Mouse (Mus musculus) liver, embryonic 14.5 days (tissue): ENCODE data around the gene Snx8. TPM values are rescaled to one million over a fixed set of nuclear protein-coding genes. Genes with fewer than 3 reads are reported as not detected.
A peak's percentile ranks its signal among the peaks of the same experiment; 100 is the strongest.

Source experiments
- ATAC-seq: fragments of 200-750 bp; cut with Nextera tagmentation; 2 replicates; pipeline ENCODE4 v1.8.0; 2017; ENCODE audit warnings: moderate number of reproducible peaks, mild to moderate bottlenecking, moderate library complexity; ENCODE audit not compliant: insufficient read depth
- DNase-seq, 3 experiments: peaks; one replicate each; pipeline ENCODE4 v3.0.0-alpha.2; 2012 to 2013; ENCODE audit warnings: low read depth in 3 of 3, low spot score in 3 of 3
- H3K27ac ChIP-seq: fragments of 300-500 bp; sonication (generic); 2 replicates; pipeline ENCODE4 v1.5.1; 2014; ENCODE audit warnings: moderate library complexity, mild to moderate bottlenecking, control low read depth, inconsistent platforms
- H3K27me3 ChIP-seq: fragments of 300-500 bp; sonication (generic); 2 replicates; pipeline ENCODE4 v1.6.1; 2014; ENCODE audit warnings: mild to moderate bottlenecking, low read length, moderate library complexity; ENCODE audit not compliant: control insufficient read depth, insufficient read depth
- H3K36me3 ChIP-seq: fragments of 300-500 bp; sonication (generic); replicated peaks from 2 replicates; pipeline ENCODE4 v1.6.1; 2014; ENCODE audit warnings: low read depth; ENCODE audit not compliant: control insufficient read depth, insufficient read depth
- H3K4me1 ChIP-seq, 2 experiments: fragments of 200-500 bp in 1 of 2; fragments of 300-500 bp in 1 of 2; sonication (generic) in 1 of 2; replicated peaks; 2 replicates each; pipeline ENCODE4 v1.6.1; 2012 to 2014; ENCODE audit warnings: antibody characterized with exemption in 1 of 2, inconsistent platforms in 1 of 2, low read length in 1 of 2; ENCODE audit not compliant: control insufficient read depth in 2 of 2, insufficient read depth in 2 of 2
- H3K4me2 ChIP-seq: fragments of 300-500 bp; sonication (generic); 2 replicates; pipeline ENCODE4 v1.6.1; 2014; ENCODE audit warnings: low read depth, mild to moderate bottlenecking, control low read depth, moderate library complexity
- H3K4me3 ChIP-seq, 2 experiments: fragments of 200-500 bp in 1 of 2; fragments of 300-500 bp in 1 of 2; sonication (generic) in 1 of 2; 2 replicates each; pipeline ENCODE4 v1.5.1; 2012 to 2014; ENCODE audit warnings: low read depth in 2 of 2, low read length in 2 of 2, mild to moderate bottlenecking in 2 of 2, control low read depth in 1 of 2, inconsistent platforms in 1 of 2, moderate library complexity in 1 of 2; ENCODE audit not compliant: insufficient read depth in 1 of 2
- H3K9ac ChIP-seq: fragments of 300-500 bp; sonication (generic); replicated peaks from 2 replicates; pipeline ENCODE4 v1.6.1; 2014; ENCODE audit warnings: mild to moderate bottlenecking, control low read depth, moderate library complexity
- H3K9me3 ChIP-seq: fragments of 300-500 bp; sonication (generic); 2 replicates; pipeline ENCODE4 v1.6.1; 2016; ENCODE audit warnings: low read length, mixed read lengths; ENCODE audit not compliant: control insufficient read depth
- CTCF ChIP-seq: IDR thresholded peaks from 2 replicates; pipeline ENCODE4 v1.5.1; 2016; ENCODE audit warnings: antibody characterized with exemption, low read depth, control low read depth
- EP300 ChIP-seq: IDR thresholded peaks from 2 replicates; pipeline ENCODE4 v1.6.1; 2016; ENCODE audit warnings: antibody characterized with exemption, low read depth
- WGBS: fragments of 180-500 bp; shearing (Covaris S2); extraction: QIAGEN DNeasy Blood & Tissue Kit; methylation state at CpG from one replicate; pipeline ENCODE4 v1.1.7; 2014; ENCODE audit not compliant: insufficient replicate concordance; 5-methylcytosine and 5-hydroxymethylcytosine counted together
- microRNA-seq: library from miRNA; unstranded; fragments of <30 nt; microRNA quantifications from one replicate; pipeline ENCODE4, GENCODE M21; 2016
- polyA plus RNA-seq, 2 experiments: library from polyadenylated mRNA; depleted of rRNA in 1 of 2; stranded (reverse) in 1 of 2; unstranded in 1 of 2; fragments of >200 nt; fragmentation: Nextera tagmentation in 1 of 2; extraction: Ambion mirVana in 1 of 2; gene quantifications; 2 replicates each; pipeline versions ENCODE4 v1.2.1 to v1.2.3; 2012 to 2014

The Snx8 gene
- polyA plus RNA-seq, 2 experiments = 4.1 to 6.6 TPM

GRCm38 (mm10) chr5:140306016-140306415 lies 83.0 kb downstream of the Snx8 start:
- Histone ChIP-seq H3K27me3 (no peaks in the 10 kb centered on the region), H3K4me3 (no peak overlapping the region), H3K27ac (no peak overlapping the region), H3K4me2 (no peak overlapping the region), H3K4me1 (no peaks in the 10 kb centered on the region), H3K36me3 (peaks cover 43% of the 10 kb centered on the region), H3K9me3 (no peaks in the 10 kb centered on the region), H3K9ac (no peak overlapping the region)
- DNase-seq (no peak), ATAC-seq (no peak)
- 0 out of 2 replicates have a peak, but pooled peaks have one; percentile 19 for TF ChIP-seq CTCF
- no peak for TF ChIP-seq EP300
- WGBS = 86% methylated on average over 8 of the region's 8 CpGs

GRCm38 (mm10) chr5:140298291-140298690 lies 90.8 kb downstream of the Snx8 start:
- TF ChIP-seq EP300 = no peak
- no peak for TF ChIP-seq CTCF
- ATAC-seq (no peak), DNase-seq (no peak)
- 75% methylated on average over 4 of the region's 4 CpGs for WGBS
- H3K36me3 ChIP-seq = peaks cover 39% of the 10 kb centered on the region
- H3K9me3 ChIP-seq = no peaks in the 10 kb centered on the region
- no peak overlapping the region for H3K9ac ChIP-seq
- no peak overlapping the region for H3K4me2 ChIP-seq
- no peak overlapping the region for H3K27ac ChIP-seq
- no peaks in the 10 kb centered on the region for H3K4me1 ChIP-seq
- no peaks in the 10 kb centered on the region for H3K27me3 ChIP-seq
- H3K4me3 ChIP-seq = no peak overlapping the region

- no peak for TF ChIP-seq EP300
- TF ChIP-seq CTCF = peak; percentile 77
- no peak overlapping the region for H3K27ac ChIP-seq
- no peaks in the 10 kb centered on the region for H3K27me3 ChIP-seq
- H3K9me3 ChIP-seq = no peaks in the 10 kb centered on the region
- no peak overlapping the region for H3K4me2 ChIP-seq
- WGBS = 90% methylated on average over 1 of the region's 1 CpGs
- ATAC-seq = no peak
- H3K36me3 ChIP-seq = peaks cover 17% of the 10 kb centered on the region
- no peak overlapping the region for H3K4me3 ChIP-seq
- no peak overlapping the region for H3K9ac ChIP-seq
- DNase-seq = peak; percentile 14 to 20 (median 15)
- H3K4me1 ChIP-seq = no peaks in the 10 kb centered on the region
These were observed 96.9 kb downstream of the Snx8 start for GRCm38 (mm10) chr5:140292152-140292551.

Small RNA genes within 50 kb of the gene (microRNA-seq; reads per million reads assigned to microRNA genes)
- gene Mir7038 = not detected

Other genes starting within 250 kb of the Snx8 start
- gene Mad1l1, start 67.7 kb downstream of the Snx8 start, polyA plus RNA-seq (2012; rRNA removed) = 15.5 TPM in 2 replicates
- 16.9 TPM in 2 replicates for gene Mad1l1, start 67.7 kb downstream of the Snx8 start, polyA plus RNA-seq (2014; fragmentation: Nextera tagmentation; extraction: Ambion mirVana)
- 12.8 and 18.4 TPM in 2 replicates for gene Nudt1, start 67.6 kb downstream of the Snx8 start, polyA plus RNA-seq (2012; rRNA removed)
- gene Nudt1, start 67.6 kb downstream of the Snx8 start, polyA plus RNA-seq (2014; fragmentation: Nextera tagmentation; extraction: Ambion mirVana) = 23.2 and 26.3 TPM in 2 replicates
- gene Mrm2, start 57.4 kb downstream of the Snx8 start, polyA plus RNA-seq (2012; rRNA removed) = 5.0 and 6.6 TPM in 2 replicates
- 9.5 and 10.7 TPM in 2 replicates for gene Mrm2, start 57.4 kb downstream of the Snx8 start, polyA plus RNA-seq (2014; fragmentation: Nextera tagmentation; extraction: Ambion mirVana)
- 50.9 and 86.8 TPM in 2 replicates for gene Eif3b, start 30.1 kb upstream of the Snx8 start, polyA plus RNA-seq (2012; rRNA removed)
- gene Eif3b, start 30.1 kb upstream of the Snx8 start, polyA plus RNA-seq (2014; fragmentation: Nextera tagmentation; extraction: Ambion mirVana) = 85.2 and 99.6 TPM in 2 replicates
- 0.01 TPM in 1 of 2 replicates, not detected in the other for gene Gm4869, start 56.4 kb upstream of the Snx8 start, polyA plus RNA-seq (2012; rRNA removed)
- gene Gm4869, start 56.4 kb upstream of the Snx8 start, polyA plus RNA-seq (2014; fragmentation: Nextera tagmentation; extraction: Ambion mirVana) = not detected in 2 replicates
- gene Chst12, start 116.3 kb upstream of the Snx8 start, polyA plus RNA-seq (2012; rRNA removed) = 4.3 and 4.8 TPM in 2 replicates
- gene Chst12, start 116.3 kb upstream of the Snx8 start, polyA plus RNA-seq (2014; fragmentation: Nextera tagmentation; extraction: Ambion mirVana) = 5.4 and 6.5 TPM in 2 replicates
- gene Grifin, start 175.8 kb upstream of the Snx8 start, polyA plus RNA-seq (2012; rRNA removed) = 2.5 and 2.7 TPM in 2 replicates
- 2.3 and 4.0 TPM in 2 replicates for gene Grifin, start 175.8 kb upstream of the Snx8 start, polyA plus RNA-seq (2014; fragmentation: Nextera tagmentation; extraction: Ambion mirVana)
- 12.1 and 15.8 TPM in 2 replicates for gene Lfng, start 218.1 kb upstream of the Snx8 start, polyA plus RNA-seq (2012; rRNA removed)
- 9.9 and 11.4 TPM in 2 replicates for gene Lfng, start 218.1 kb upstream of the Snx8 start, polyA plus RNA-seq (2014; fragmentation: Nextera tagmentation; extraction: Ambion mirVana)